Mouse (Mus musculus) left cerebral cortex, adult 9 months (tissue): ENCODE measurements around the gene Ptprn2.
"Not testable (repeated sequence)": the region's sequence is repeated elsewhere in the genome, so short reads cannot be mapped to it uniquely, and the experiment has no call there.

Experiments
- DNase-seq, 2 experiments: peaks; one replicate each; pipeline ENCODE4 v3.0.0; 2022; ENCODE audit warnings: low spot score in 2 of 2

The Ptprn2 gene

DNA sequence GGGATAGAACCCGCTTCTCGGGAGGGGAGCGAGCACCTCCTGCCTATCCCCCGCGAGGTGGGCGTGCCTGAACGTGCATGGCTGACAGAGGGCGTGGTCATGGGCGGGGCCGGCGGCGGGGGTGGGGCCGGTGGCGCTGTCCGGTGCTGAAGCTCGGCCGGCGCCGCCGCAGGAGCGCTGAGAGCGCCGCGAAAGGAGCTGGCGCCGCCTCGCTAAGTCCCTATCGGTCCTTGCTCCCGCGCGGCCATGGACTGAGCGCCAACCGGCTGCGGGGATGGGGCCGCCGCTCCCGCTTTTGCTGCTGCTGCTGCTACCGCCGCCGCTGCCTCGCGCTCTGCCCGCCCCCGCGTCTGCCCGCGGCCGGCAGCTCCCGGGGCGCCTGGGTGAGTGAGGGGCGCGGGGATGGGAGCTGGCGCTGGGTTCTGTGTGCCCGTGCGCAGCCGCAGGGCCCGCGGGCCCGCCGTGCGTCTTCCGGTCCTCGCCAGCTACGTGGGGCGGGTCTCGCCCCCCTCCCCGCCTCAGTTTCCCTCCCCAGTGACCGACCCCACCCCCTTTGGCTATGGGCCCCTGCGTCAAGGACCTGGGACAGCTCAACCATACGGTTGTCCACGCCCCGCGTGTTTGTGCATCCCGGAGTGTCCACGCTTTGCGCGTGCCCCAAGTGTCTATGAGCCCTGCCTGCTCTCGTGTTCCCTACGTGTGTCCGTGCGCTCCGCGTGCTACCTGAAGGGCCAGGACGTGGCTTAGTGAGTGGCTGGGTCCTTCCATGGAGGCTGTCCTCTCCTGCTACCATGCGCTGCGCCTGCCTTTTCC lies at the start of gene Ptprn2:
Ptprn2 (plus strand) TSS at position 130 of the 813 bp plus-strand sequence.
- peak; percentile 36 to 63 for DNase-seq

GRCm38 (mm10) chr12:116436125-116436524 lies 49.4 kb upstream of the Ptprn2 start:
- DNase-seq = no peak

GRCm38 (mm10) chr12:116438591-116438990 lies 46.9 kb upstream of the Ptprn2 start:
- no peak for DNase-seq

DNA sequence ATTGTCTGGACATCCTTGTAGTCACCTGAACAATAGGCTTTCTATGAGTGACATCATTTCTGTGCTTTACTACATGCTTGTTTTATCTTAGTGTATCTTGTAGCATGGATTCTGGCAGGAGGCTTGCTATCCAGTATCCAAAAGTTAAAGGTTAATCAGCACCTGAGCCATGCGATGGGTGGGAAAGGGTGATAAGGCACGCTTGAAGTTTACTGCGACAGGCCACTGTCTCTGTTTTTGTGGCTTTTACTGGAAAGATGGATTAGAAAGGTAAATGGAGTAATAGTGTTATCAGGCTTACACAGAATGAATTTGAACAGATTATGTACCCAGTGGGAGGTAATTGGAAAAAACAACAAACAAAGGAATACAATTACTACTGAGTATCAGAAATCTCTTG lies 43.3 kb upstream of the Ptprn2 start:
- DNase-seq = no peak

- no peak for DNase-seq
Observed at GRCm38 (mm10) chr12:116449536-116449935, 36.0 kb upstream of the Ptprn2 start.

DNA sequence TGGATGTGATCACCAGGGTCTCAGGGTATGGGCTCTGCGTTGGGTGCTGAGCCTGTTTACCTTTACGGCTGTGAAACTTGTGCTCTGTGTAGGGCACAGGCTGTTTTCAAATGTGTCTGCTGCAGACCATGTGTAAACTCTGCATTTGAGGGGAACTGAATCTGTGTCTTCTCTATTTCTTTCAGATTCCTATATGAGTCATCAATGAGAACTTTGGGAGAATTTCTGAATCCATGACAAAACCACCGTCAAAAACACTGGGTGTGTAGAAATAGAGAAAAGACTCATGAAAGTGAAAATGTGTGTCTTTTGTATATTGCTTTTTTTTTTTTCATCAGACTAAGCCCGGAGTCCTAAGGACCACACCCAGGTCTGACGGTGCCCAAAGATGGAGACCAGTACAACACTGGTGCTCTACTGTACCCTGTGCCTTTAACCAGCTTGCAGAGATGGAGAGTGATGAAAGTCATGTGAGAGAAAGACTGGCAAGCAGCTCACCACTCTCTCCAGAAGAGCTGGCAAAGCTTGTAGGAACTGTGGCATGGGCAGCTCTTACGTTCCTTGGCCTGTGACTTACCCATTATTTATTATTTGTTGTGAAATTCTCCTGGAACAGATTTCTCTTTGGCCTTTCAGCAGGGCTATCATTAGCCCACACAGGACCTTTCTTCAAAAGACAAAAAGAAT lies 25.0 kb upstream of the Ptprn2 start:
- no peak for DNase-seq

DNA sequence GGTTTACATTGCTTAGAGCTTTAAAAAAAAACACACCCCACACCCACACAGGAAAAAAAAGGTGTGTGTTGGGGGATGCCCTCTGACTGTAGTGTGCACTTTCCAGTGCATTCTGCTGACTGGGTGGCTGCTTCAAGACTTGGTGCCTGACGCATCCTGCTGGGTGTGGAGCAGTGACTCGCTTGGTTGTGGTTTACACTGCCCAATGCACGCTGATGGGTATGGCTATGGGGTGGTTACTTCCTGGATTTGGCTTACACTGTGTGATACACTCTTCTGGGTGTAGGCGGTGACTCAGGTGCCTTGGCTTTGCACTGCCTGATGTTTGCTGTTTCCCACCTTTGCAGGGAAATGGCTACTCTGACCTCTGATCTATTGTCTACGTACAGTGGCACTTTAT lies 18.5 kb upstream of the Ptprn2 start:
- no peak for DNase-seq

GRCm38 (mm10) chr12:116468348-116468747 lies 17.2 kb upstream of the Ptprn2 start:
- no peak for DNase-seq

DNA sequence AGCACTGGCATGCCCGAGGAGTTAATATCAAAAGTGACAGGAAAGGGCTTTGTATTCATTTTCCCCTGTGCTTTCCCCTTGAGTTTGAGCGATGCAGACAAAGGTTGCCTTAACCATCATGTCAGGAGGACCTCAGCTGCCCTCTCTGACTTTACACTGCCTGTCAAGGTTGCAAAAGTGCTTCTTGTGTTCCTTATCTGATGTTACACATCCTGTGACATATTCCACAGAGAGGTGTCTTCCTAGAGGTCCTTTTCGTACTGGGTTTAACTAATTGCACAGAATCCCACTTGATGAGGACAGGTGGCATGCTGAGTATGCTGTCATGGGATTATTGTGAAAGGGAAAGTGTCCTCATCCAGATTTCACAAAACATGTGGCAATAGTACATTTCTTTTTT lies 16.4 kb upstream of the Ptprn2 start:
- DNase-seq = no peak

GRCm38 (mm10) chr12:116473264-116473663 lies 12.3 kb upstream of the Ptprn2 start:
- DNase-seq = no peak

- no peak for DNase-seq
Observed at GRCm38 (mm10) chr12:116473761-116474160, 11.8 kb upstream of the Ptprn2 start.

GRCm38 (mm10) chr12:116474676-116475075 lies 10.8 kb upstream of the Ptprn2 start:
- no peak for DNase-seq

DNA sequence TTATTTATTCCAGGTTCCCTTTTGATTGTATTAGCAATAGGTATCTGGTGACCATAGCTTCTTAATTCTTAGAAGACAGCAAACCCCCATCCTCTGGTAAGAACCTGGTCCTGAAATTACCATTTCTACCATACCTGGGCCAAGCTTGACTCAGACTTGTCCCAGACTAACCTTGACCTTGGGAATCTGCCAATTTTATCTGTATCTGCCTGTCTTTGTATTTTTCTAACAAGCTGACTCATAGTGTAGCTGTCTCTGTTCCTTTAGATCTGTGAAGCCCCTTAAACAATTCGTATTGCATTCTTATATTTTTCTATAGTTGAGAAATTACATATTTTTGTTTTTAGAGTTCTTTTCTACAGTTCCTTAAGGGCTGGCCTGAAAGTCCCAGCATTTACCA lies 6.7 kb upstream of the Ptprn2 start:
- no peak for DNase-seq

DNA sequence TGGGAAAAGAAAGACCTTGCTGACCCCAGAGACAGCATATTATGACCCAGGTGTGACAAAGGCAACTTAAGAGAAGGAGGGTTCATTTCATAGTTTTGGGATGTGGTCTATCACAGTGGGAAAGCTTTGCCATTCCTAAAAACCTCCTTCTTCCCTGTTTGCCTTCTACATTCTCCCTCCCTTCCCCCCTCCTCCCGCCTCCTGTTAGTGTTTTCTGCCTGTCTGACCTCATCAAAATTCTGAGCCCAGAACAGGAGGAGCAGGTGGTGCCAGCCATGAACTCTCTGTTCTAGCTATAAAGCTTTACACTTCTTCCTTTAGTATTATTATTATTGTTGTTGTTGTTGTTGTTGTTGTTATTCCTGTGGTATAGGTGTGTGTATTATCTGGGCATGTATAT lies 3.6 kb upstream of the Ptprn2 start:
- DNase-seq = no peak

GRCm38 (mm10) chr12:116483581-116483980 lies 1.9 kb upstream of the Ptprn2 start:
- DNase-seq = no peak

GRCm38 (mm10) chr12:116484991-116485390 lies 529 bp upstream of the Ptprn2 start:
- DNase-seq = no peak

DNA sequence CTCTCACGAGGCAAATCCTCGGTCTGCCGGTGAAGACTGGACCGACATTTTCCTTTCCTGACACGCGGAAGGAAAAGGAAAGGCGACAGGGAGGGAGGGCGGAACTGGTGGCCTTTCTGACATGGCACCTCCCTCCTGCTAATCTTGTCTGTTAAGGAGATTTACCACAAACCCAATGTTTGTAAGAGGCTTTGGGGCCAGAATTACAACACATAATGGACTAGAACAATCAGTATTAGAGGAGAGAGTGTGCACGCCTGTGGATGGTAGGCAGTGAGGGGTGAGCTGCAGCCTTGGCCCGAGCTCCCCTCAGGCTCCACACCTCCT lies 847 bp downstream of the Ptprn2 start:
- DNase-seq = no peak

- DNase-seq = peak; percentile 62 to 65
Observed at GRCm38 (mm10) chr12:116488836-116489235, 3.3 kb downstream of the Ptprn2 start.

DNA sequence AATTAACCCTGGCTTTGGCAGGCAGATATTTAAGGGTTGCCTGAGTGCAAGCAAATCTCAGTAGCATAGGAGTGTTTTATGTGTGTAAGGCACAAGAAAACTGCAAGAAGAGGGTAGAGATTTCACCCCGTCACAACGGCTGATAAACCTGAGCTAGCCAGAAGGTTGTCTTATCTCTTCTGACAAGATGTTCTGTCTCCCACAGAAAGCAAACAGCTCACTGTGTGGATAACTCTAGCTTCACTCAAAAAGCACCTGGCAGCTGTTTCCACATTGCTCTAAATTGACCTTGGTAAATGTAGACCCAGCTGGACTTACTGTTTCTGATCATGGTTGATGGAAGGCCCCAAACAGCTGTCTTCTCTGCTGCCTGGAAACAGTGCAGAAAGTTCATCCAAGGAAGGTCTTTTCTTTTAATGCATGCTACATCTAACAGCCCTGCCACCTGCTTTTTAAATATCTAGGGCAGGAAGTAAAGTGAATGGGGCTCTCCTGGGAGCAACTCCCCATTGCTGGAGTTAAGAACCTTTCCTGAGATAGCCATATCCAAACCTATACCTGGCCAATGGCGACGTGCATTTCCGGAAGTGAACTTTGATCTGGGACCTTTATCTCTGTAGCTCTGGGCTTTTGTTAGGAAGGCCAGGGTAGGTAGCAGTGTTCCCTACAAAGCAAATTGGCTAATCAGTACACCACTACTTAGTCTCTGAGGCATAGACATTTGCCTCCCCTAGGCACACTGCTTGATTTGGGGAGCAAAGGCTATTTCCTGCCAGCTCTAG lies 5.2 kb downstream of the Ptprn2 start:
- no peak for DNase-seq

GRCm38 (mm10) chr12:116498666-116499065 lies 13.1 kb downstream of the Ptprn2 start:
- no peak for DNase-seq

DNA sequence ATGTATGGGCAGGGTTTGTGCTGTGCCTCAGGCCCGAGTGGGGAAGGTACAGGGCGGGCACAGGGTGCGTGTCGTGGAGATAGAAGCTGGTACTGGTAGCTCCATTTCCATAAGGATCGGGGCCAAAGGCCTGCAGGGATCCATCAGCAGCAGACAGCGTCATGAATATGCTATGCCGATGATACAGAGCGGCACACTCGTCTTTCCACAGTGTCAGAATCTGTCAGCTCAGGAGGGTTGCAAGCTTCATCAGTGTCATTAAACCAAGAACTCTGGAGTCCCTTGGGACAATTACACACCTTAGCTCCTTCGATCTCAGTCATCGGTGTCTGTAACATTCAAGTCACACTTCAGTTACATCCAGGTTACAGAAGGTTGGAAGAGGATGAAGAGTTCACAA lies 15.1 kb downstream of the Ptprn2 start:
- DNase-seq = no peak

DNA sequence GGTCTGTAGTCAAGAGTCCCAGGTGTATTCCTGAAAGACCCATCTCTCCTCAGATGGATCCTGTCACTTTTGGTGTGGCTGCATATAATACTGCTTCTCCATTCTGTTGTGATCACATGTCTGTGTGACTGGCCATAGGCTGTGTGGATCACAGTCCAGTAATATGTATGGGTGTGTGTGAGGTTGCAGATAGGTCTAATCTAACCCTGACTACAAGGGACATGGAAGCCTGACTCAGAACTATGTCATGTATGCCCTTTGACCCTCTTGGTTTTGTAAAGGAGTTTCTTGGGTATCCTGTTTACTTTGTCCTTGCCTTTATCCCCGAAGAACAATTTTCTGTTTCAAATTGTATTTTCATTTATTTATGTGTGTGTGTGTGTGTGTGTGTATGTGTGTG lies 27.0 kb downstream of the Ptprn2 start:
- DNase-seq = no peak

DNA sequence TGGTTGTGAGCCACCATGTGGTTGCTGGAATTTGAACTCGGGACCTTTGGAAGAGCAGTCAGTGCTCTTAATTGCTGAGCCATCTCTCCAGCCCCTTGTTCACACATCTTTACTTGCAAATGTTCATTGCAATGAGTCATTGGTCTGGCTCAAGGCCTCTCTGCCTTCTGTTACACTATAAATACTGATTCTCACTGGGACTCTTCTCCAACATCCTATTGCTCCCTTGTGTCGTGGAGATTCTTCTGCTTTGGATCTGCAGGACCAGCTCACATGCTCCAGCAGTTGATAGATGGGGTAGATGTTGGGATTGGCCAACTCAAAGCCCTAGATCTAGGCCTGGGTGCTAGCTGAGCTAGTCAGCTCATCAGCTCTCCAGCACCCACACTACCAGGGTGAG lies 28.3 kb downstream of the Ptprn2 start:
- DNase-seq = not testable (repeated sequence)
